Mouse (Mus musculus) midbrain, embryonic 14.5 days (tissue): Measurements from ENCODE around the gene 4930402F06Rik. TPM values are rescaled to one million over a fixed set of nuclear protein-coding genes. Genes with fewer than 3 reads are reported as not detected.

ENCODE experiments used
- ATAC-seq: fragments of 200-750 bp; cut with Nextera tagmentation; 2 replicates; pipeline ENCODE4 v1.8.0; 2017; ENCODE audit warnings: moderate number of reproducible peaks, moderate library complexity; ENCODE audit not compliant: low FRiP score, low TSS enrichment
- DNase-seq: peaks from one replicate; pipeline ENCODE4 v3.0.0-alpha.2; 2015
- H3K27ac ChIP-seq: fragments of 300-500 bp; sonication (generic); replicated peaks from 2 replicates; pipeline ENCODE4 v1.5.1; 2014; ENCODE audit warnings: mild to moderate bottlenecking, low read depth, low read length, moderate library complexity
- H3K27me3 ChIP-seq: fragments of 300-500 bp; sonication (generic); 2 replicates; pipeline ENCODE4 v1.6.1; 2014; ENCODE audit warnings: low read length, control low read depth, mixed read lengths; ENCODE audit not compliant: control insufficient read depth, insufficient read depth
- H3K36me3 ChIP-seq: fragments of 300-500 bp; sonication (generic); 2 replicates; pipeline ENCODE4 v1.6.1; 2014; ENCODE audit warnings: low read length, control low read depth; ENCODE audit not compliant: control insufficient read depth, insufficient read depth
- H3K4me1 ChIP-seq: fragments of 300-500 bp; sonication (generic); 2 replicates; pipeline ENCODE4 v1.6.1; 2014; ENCODE audit warnings: mild to moderate bottlenecking, antibody characterized with exemption, low read length, control low read depth; ENCODE audit not compliant: control insufficient read depth, insufficient read depth
- H3K4me2 ChIP-seq: fragments of 300-500 bp; sonication (generic); 2 replicates; pipeline ENCODE4 v1.6.1; 2014; ENCODE audit warnings: mild to moderate bottlenecking, low read length, moderate library complexity
- H3K4me3 ChIP-seq: fragments of 300-500 bp; sonication (generic); replicated peaks from 2 replicates; pipeline ENCODE4 v1.5.1; 2014; ENCODE audit warnings: low read depth, low read length
- H3K9ac ChIP-seq: fragments of 300-500 bp; sonication (generic); replicated peaks from 2 replicates; pipeline ENCODE4 v1.6.1; 2014; ENCODE audit warnings: mild to moderate bottlenecking, low read length, moderate library complexity
- H3K9me3 ChIP-seq: fragments of 300-500 bp; sonication (generic); 2 replicates; pipeline ENCODE4 v1.6.1; 2016; ENCODE audit warnings: low read length, control low read depth, mixed read lengths; ENCODE audit not compliant: control insufficient read depth
- WGBS: fragments of 180-500 bp; shearing (Covaris S2); extraction: QIAGEN DNeasy Blood & Tissue Kit; methylation state at CpG from one replicate; pipeline ENCODE4 v1.1.7; 2014; 5-methylcytosine and 5-hydroxymethylcytosine counted together
- polyA plus RNA-seq: library from polyadenylated mRNA; unstranded; fragments of >200 nt; fragmentation: Nextera tagmentation; extraction: Ambion mirVana; gene quantifications from 2 replicates; pipeline ENCODE4 v1.2.1, GENCODE M21; 2014

Gene 4930402F06Rik
- polyA plus RNA-seq, result not detected in 2 replicates

DNA sequence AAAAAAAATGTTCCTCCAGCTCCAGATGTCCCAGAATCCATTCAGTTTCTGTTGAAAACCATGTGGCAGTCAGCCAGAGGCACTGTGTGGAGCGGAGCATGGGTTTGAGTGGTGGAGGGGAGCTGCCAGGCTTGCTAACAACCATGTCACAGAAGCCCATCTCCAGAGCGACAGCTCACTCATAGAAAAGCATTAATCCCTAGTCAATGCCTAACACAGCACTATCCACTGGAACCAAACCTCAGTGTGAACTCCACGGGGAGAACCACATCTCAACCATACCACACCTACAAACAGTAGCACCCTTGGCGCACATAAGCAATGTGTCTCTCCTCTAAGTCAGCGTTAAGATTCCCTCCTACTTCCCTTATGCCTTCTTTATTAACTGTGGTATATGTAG lies at the start of gene 4930402F06Rik:
TSS of gene 4930402F06Rik (minus strand) at position 80 of the 400 bp plus-strand sequence.
- Histone ChIP-seq H3K4me3 (no peak within 1 kb of the TSS), H3K27me3 (no peaks in the 10 kb centered on the region), H3K4me1 (no peaks in the 10 kb centered on the region), H3K4me2 (no peak within 1 kb of the TSS), H3K9ac (no peak within 1 kb of the TSS), H3K27ac (no peak within 1 kb of the TSS), H3K9me3 (no peaks in the 10 kb centered on the region), H3K36me3 (no peaks in the 10 kb centered on the region)
- ATAC-seq, result no peak
- peak; percentile 43 for DNase-seq
- 47% methylated on average over 5 of the region's 5 CpGs for WGBS

GRCm38 (mm10) chr2:35446300-35446699 lies 49.3 kb upstream of the 4930402F06Rik start:
- Histone ChIP-seq H3K36me3 (no peaks in the 10 kb centered on the region), H3K9me3 (no peaks in the 10 kb centered on the region), H3K4me2 (no peak overlapping the region), H3K4me1 (no peaks in the 10 kb centered on the region), H3K9ac (no peak overlapping the region), H3K4me3 (no peak overlapping the region), H3K27me3 (no peaks in the 10 kb centered on the region), H3K27ac (no peak overlapping the region)
- WGBS, result 84% methylated on average over 5 of the region's 5 CpGs
- DNase-seq, result no peak
- ATAC-seq, result no peak

DNA sequence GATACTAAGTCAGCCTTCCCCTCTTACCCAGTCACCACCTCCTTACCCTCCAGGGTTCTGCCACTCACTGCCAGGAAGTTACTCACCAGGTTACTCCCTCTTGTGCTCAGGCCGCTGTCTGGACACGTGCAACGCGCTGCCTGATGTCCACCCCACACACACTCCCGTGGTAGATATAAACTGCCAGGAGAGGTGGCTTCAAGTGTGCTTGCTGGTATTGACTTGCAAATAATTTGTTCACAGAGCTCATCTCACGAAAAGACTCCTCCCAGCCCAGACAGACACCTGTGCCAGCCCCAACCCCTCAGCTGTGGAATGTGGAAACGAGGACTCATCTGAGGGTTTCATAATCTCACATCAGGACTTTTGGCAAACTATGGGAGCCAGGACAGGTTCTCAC lies 48.6 kb upstream of the 4930402F06Rik start:
- Histone ChIP-seq H3K4me1 (no peaks in the 10 kb centered on the region), H3K9ac (no peak overlapping the region), H3K4me2 (no peak overlapping the region), H3K27ac (no peak overlapping the region), H3K9me3 (no peaks in the 10 kb centered on the region), H3K4me3 (no peak overlapping the region), H3K36me3 (no peaks in the 10 kb centered on the region), H3K27me3 (no peaks in the 10 kb centered on the region)
- no peak for DNase-seq
- no peak for ATAC-seq
- 91% methylated on average over 7 of the region's 7 CpGs for WGBS

DNA sequence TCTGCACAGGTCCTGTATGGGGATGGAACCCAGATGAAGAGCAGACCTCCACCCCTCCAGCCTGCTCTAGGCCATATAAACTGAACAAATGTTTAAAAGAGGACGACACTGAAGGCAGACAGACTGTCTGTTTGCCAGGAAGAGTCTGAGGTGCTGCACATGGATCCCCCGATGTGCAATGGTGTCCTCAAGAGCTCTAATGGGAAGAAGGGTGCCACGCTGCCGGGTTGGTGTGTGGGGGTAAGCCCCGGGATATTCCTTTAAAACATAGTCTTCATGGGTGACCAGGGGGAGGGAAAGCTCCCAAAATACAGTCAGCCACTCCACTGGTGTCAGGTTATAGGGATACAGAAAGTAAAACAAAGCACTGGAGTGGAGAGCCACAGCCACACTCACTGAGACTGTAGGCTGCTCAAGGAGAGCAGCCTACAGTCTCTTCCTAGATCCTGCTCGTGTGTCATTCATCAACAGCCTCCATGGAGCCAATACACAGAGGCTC lies 47.8 kb upstream of the 4930402F06Rik start:
- ATAC-seq, result no peak
- WGBS, result 85% methylated on average over 6 of the region's 6 CpGs
- no peak for DNase-seq

GRCm38 (mm10) chr2:35443981-35444763 lies 47.2 kb upstream of the 4930402F06Rik start:
- 75% methylated on average over 16 of the region's 16 CpGs for WGBS
- DNase-seq (no peak), ATAC-seq (no peak)
- Histone ChIP-seq H3K9ac (no peak overlapping the region), H3K9me3 (no peaks in the 10 kb centered on the region), H3K4me2 (no peak overlapping the region), H3K4me1 (no peaks in the 10 kb centered on the region), H3K27ac (no peak overlapping the region), H3K36me3 (no peaks in the 10 kb centered on the region), H3K4me3 (no peak overlapping the region), H3K27me3 (no peaks in the 10 kb centered on the region)

More for the DNA sequence above, 47.8 kb upstream of the 4930402F06Rik start:
- no peak overlapping the region for H3K9ac ChIP-seq
- no peak overlapping the region for H3K27ac ChIP-seq
- H3K36me3 ChIP-seq, result no peaks in the 10 kb centered on the region
- no peaks in the 10 kb centered on the region for H3K27me3 ChIP-seq
- H3K4me2 ChIP-seq, result no peak overlapping the region
- no peak overlapping the region for H3K4me3 ChIP-seq
- no peaks in the 10 kb centered on the region for H3K9me3 ChIP-seq
- H3K4me1 ChIP-seq, result no peaks in the 10 kb centered on the region

DNA sequence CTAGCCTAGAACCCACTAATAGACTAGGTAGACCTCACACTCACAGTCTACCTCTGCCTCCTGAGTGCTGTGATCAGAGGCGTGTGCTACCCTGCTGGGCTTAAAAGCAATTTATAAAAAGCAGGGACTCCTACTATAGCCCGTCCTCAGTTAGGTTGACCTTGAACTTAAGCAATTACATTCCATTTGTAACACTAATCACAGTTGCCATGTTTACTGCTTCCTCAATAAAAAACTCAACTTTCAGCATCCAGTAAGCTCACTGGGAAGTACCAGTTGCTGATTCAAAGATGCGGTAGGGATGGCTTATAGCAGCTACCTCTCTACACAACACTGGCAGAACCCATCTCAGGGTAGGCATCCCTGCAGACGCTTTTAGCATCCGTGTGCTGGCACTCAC lies 46.4 kb upstream of the 4930402F06Rik start:
- no peaks in the 10 kb centered on the region for H3K36me3 ChIP-seq
- ATAC-seq (no peak), DNase-seq (no peak)
- H3K4me2 ChIP-seq, result no peak overlapping the region
- H3K9me3 ChIP-seq, result no peaks in the 10 kb centered on the region
- H3K4me3 ChIP-seq, result no peak overlapping the region
- no peak overlapping the region for H3K27ac ChIP-seq
- WGBS, result 90% methylated on average over 5 of the region's 5 CpGs
- no peak overlapping the region for H3K9ac ChIP-seq
- no peaks in the 10 kb centered on the region for H3K4me1 ChIP-seq
- H3K27me3 ChIP-seq, result no peaks in the 10 kb centered on the region

GRCm38 (mm10) chr2:35442079-35442478 lies 45.1 kb upstream of the 4930402F06Rik start:
- ATAC-seq (no peak), DNase-seq (no peak)
- Histone ChIP-seq H3K27me3 (no peaks in the 10 kb centered on the region), H3K4me3 (no peak overlapping the region), H3K36me3 (no peaks in the 10 kb centered on the region), H3K9me3 (no peaks in the 10 kb centered on the region), H3K4me2 (no peak overlapping the region), H3K27ac (no peak overlapping the region), H3K9ac (no peak overlapping the region), H3K4me1 (no peaks in the 10 kb centered on the region)
- WGBS, result 82% methylated on average over 6 of the region's 6 CpGs

DNA sequence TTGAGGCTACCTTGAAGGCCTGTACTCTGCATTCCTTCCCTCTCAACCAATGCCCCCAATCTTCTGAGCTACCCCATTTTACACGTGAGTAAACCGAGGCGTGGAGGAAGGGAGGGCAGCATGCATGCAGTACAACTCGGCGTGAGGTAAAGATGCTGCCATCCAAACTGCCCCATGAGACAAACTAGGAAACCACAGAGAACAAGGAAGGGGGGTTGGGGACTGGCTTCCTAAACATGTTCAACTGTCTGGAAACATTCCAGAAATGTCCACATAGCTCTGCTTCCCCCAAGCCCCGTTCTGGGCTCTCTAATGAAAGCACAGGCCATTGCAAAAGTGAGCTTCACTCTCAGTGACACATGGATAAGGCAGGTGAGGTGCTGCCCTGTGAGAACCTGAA lies 44.4 kb upstream of the 4930402F06Rik start:
- Histone ChIP-seq H3K4me1 (no peaks in the 10 kb centered on the region), H3K36me3 (no peaks in the 10 kb centered on the region), H3K27ac (no peak overlapping the region), H3K9ac (no peak overlapping the region), H3K27me3 (no peaks in the 10 kb centered on the region), H3K4me2 (no peak overlapping the region), H3K4me3 (no peak overlapping the region), H3K9me3 (no peaks in the 10 kb centered on the region)
- 90% methylated on average over 6 of the region's 6 CpGs for WGBS
- ATAC-seq (no peak), DNase-seq (no peak)

DNA sequence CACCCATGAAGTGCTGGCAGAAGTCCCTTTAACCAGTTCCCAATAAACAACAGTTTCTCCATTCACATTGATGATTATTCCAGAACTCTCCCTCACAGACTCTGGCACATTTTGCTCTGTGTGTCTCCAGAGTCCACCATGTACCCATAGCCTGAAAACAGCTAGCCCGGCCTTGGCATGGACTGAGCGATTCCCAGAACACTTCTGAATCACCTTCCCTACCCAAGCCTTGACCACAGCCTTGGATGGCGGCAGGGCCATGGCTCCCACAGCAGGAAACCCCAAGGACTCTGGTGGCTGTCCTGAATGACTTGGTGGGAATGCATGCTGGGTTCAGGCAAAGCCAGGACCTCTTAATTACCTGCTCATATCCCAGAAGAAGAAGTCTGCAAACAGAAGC lies 43.5 kb upstream of the 4930402F06Rik start:
- no peak overlapping the region for H3K9ac ChIP-seq
- H3K4me3 ChIP-seq, result no peak overlapping the region
- no peaks in the 10 kb centered on the region for H3K27me3 ChIP-seq
- no peak overlapping the region for H3K27ac ChIP-seq
- no peak overlapping the region for H3K4me2 ChIP-seq
- WGBS, result 85% methylated on average over 3 of the region's 3 CpGs
- no peaks in the 10 kb centered on the region for H3K4me1 ChIP-seq
- H3K36me3 ChIP-seq, result no peaks in the 10 kb centered on the region
- DNase-seq (no peak), ATAC-seq (no peak)
- no peaks in the 10 kb centered on the region for H3K9me3 ChIP-seq
